Mouse (Mus musculus) intestine, embryonic 16.5 days (tissue): ENCODE results near the gene Cldn15. TPM values are rescaled to one million over a fixed set of nuclear protein-coding genes. Genes with fewer than 3 reads are reported as not detected.

Experiments
- ATAC-seq: fragments of 200-750 bp; cut with Nextera tagmentation; 2 replicates; pipeline ENCODE4 v1.8.0; 2017; ENCODE audit warnings: moderate TSS enrichment, moderate library complexity
- H3K27ac ChIP-seq: fragments of 300-500 bp; sonication (generic); 2 replicates; pipeline ENCODE4 v1.5.1; 2014; ENCODE audit warnings: mild to moderate bottlenecking, low read length
- H3K27me3 ChIP-seq: fragments of 300-500 bp; sonication (generic); replicated peaks from 2 replicates; pipeline ENCODE4 v1.6.1; 2014; ENCODE audit warnings: low read length, control low read depth, mixed read lengths; ENCODE audit not compliant: control insufficient read depth, insufficient read depth
- H3K36me3 ChIP-seq: fragments of 300-500 bp; sonication (generic); 2 replicates; pipeline ENCODE4 v1.6.1; 2014; ENCODE audit warnings: low read length, control low read depth; ENCODE audit not compliant: control insufficient read depth, insufficient read depth
- H3K4me1 ChIP-seq: fragments of 300-500 bp; sonication (generic); 2 replicates; pipeline ENCODE4 v1.6.1; 2014; ENCODE audit warnings: low read length, control low read depth, mixed read lengths; ENCODE audit not compliant: control insufficient read depth, insufficient read depth
- H3K4me2 ChIP-seq: fragments of 300-500 bp; sonication (generic); 2 replicates; pipeline ENCODE4 v1.6.1; 2014; ENCODE audit warnings: low read depth, low read length, control low read depth
- H3K4me3 ChIP-seq: fragments of 300-500 bp; sonication (generic); 2 replicates; pipeline ENCODE4 v1.5.1; 2014; ENCODE audit warnings: mild to moderate bottlenecking, low read length
- H3K9ac ChIP-seq: fragments of 300-500 bp; sonication (generic); 2 replicates; pipeline ENCODE4 v1.6.1; 2014; ENCODE audit warnings: low read depth, low read length
- H3K9me3 ChIP-seq: fragments of 300-500 bp; sonication (generic); 2 replicates; pipeline ENCODE4 v1.6.1; 2016; ENCODE audit warnings: low read length, control low read depth; ENCODE audit not compliant: control insufficient read depth
- WGBS: fragments of 180-500 bp; shearing (Covaris S2); extraction: QIAGEN DNeasy Blood & Tissue Kit; methylation state at CpG from one replicate; pipeline ENCODE4 v1.1.7; 2014; 5-methylcytosine and 5-hydroxymethylcytosine counted together
- polyA plus RNA-seq: library from polyadenylated mRNA; unstranded; fragments of >200 nt; fragmentation: Nextera tagmentation; extraction: Ambion mirVana; gene quantifications from 2 replicates; pipeline ENCODE4 v1.2.1, GENCODE M21; 2015

Gene Cldn15
- polyA plus RNA-seq, 1 experiment from 2014 or later, result 34.8 TPM

- H3K9ac ChIP-seq, result peak overlapping the region; percentile 33
- peaks cover 3% of the 10 kb centered on the region; the same call in 1 of the 2 replicates for H3K36me3 ChIP-seq
- H3K4me2 ChIP-seq, result peak overlapping the region; percentile 37
- no peaks in the 10 kb centered on the region for H3K9me3 ChIP-seq
- no peak overlapping the region for H3K4me3 ChIP-seq
- no peaks in the 10 kb centered on the region for H3K27me3 ChIP-seq
- peaks cover 53% of the 10 kb centered on the region for H3K4me1 ChIP-seq
- 63% methylated on average over 4 of the region's 4 CpGs for WGBS
- no peak for ATAC-seq
- peak overlapping the region; percentile 89 for H3K27ac ChIP-seq
Measured at GRCm38 (mm10) chr5:136966861-136967455, 542 bp downstream of the Cldn15 start.

GRCm38 (mm10) chr5:136967592-136967991 is 1.2 kb downstream of the Cldn15 start:
- Histone ChIP-seq H3K9me3 (no peaks in the 10 kb centered on the region), H3K27ac (peak overlapping the region; percentile 89), H3K36me3 (peaks cover 3% of the 10 kb centered on the region; the same call in 1 of the 2 replicates), H3K4me2 (peak overlapping the region; percentile 37), H3K9ac (peak overlapping the region; percentile 34; the same call in 1 of the 2 replicates), H3K4me1 (peaks cover 53% of the 10 kb centered on the region), H3K4me3 (peak overlapping the region; percentile 30), H3K27me3 (no peaks in the 10 kb centered on the region)
- 33% methylated on average over 10 of the region's 10 CpGs for WGBS
- peak; percentile 47 for ATAC-seq

- Histone ChIP-seq H3K4me1 (peaks cover 27% of the 10 kb centered on the region), H3K9ac (no peak overlapping the region), H3K27me3 (no peaks in the 10 kb centered on the region), H3K4me2 (no peak overlapping the region), H3K4me3 (no peak overlapping the region), H3K27ac (peak overlapping the region; percentile 54), H3K9me3 (no peaks in the 10 kb centered on the region), H3K36me3 (no peaks in the 10 kb centered on the region)
- WGBS, result 35% methylated on average over 1 of the region's 1 CpGs
- peak; percentile 78 for ATAC-seq
Measured at GRCm38 (mm10) chr5:136970703-136971102, 4.3 kb downstream of the Cldn15 start.

GRCm38 (mm10) chr5:136973670-136974069 is 7.3 kb downstream of the Cldn15 start:
- Histone ChIP-seq H3K4me2 (no peak overlapping the region), H3K9me3 (no peaks in the 10 kb centered on the region), H3K27me3 (no peaks in the 10 kb centered on the region), H3K27ac (no peak overlapping the region), H3K9ac (no peak overlapping the region), H3K4me1 (0 out of 2 replicates have a peak, but pooled peaks cover 3% of the 10 kb centered on the region), H3K4me3 (no peak overlapping the region), H3K36me3 (no peaks in the 10 kb centered on the region)
- ATAC-seq, result no peak
- 68% methylated on average over 8 of the region's 8 CpGs for WGBS

- H3K9me3 ChIP-seq, result no peaks in the 10 kb centered on the region
- H3K4me1 ChIP-seq, result no peaks in the 10 kb centered on the region
- no peaks in the 10 kb centered on the region for H3K27me3 ChIP-seq
- no peak overlapping the region for H3K9ac ChIP-seq
- H3K27ac ChIP-seq, result no peak overlapping the region
- H3K4me2 ChIP-seq, result no peak overlapping the region
- no peak overlapping the region for H3K4me3 ChIP-seq
- 76% methylated on average over 4 of the region's 4 CpGs for WGBS
- ATAC-seq, result no peak
- H3K36me3 ChIP-seq, result peaks cover 4% of the 10 kb centered on the region; the same call in 1 of the 2 replicates
Measured at GRCm38 (mm10) chr5:136977769-136978168, 11.4 kb downstream of the Cldn15 start.

GRCm38 (mm10) chr5:136979762-136980161 is 13.3 kb downstream of the Cldn15 start:
- WGBS, result 88% methylated on average over 2 of the region's 2 CpGs
- Histone ChIP-seq H3K36me3 (peaks cover 4% of the 10 kb centered on the region), H3K27ac (no peak overlapping the region), H3K4me2 (no peak overlapping the region), H3K9me3 (no peaks in the 10 kb centered on the region), H3K27me3 (no peaks in the 10 kb centered on the region), H3K4me1 (no peaks in the 10 kb centered on the region), H3K4me3 (no peak overlapping the region), H3K9ac (no peak overlapping the region)
- no peak for ATAC-seq

GRCm38 (mm10) chr5:136980974-136981373 is 14.6 kb downstream of the Cldn15 start:
- H3K36me3 ChIP-seq, result peaks cover 4% of the 10 kb centered on the region
- no peaks in the 10 kb centered on the region for H3K27me3 ChIP-seq
- H3K9ac ChIP-seq, result no peak overlapping the region
- H3K27ac ChIP-seq, result no peak overlapping the region
- no peak overlapping the region for H3K4me2 ChIP-seq
- WGBS, result 89% methylated on average over 8 of the region's 8 CpGs
- no peaks in the 10 kb centered on the region for H3K9me3 ChIP-seq
- ATAC-seq, result no peak
- H3K4me1 ChIP-seq, result peaks cover 2% of the 10 kb centered on the region
- H3K4me3 ChIP-seq, result no peak overlapping the region

GRCm38 (mm10) chr5:136982338-136982930 is 16.0 kb downstream of the Cldn15 start:
- no peaks in the 10 kb centered on the region for H3K27me3 ChIP-seq
- H3K9me3 ChIP-seq, result no peaks in the 10 kb centered on the region
- WGBS, result 49% methylated on average over 15 of the region's 16 CpGs
- no peak for ATAC-seq
- H3K4me1 ChIP-seq, result peaks cover 6% of the 10 kb centered on the region
- no peak overlapping the region for H3K9ac ChIP-seq
- no peak overlapping the region for H3K4me2 ChIP-seq
- no peak overlapping the region for H3K27ac ChIP-seq
- peaks cover 4% of the 10 kb centered on the region for H3K36me3 ChIP-seq
- H3K4me3 ChIP-seq, result no peak overlapping the region

GRCm38 (mm10) chr5:136984828-136985227 is 18.4 kb downstream of the Cldn15 start:
- WGBS, result 57% methylated on average over 14 of the region's 14 CpGs
- no peak for ATAC-seq
- H3K4me3 ChIP-seq, result no peak overlapping the region
- no peaks in the 10 kb centered on the region for H3K9me3 ChIP-seq
- H3K9ac ChIP-seq, result no peak overlapping the region
- H3K27ac ChIP-seq, result no peak overlapping the region
- no peak overlapping the region for H3K4me2 ChIP-seq
- peaks cover 14% of the 10 kb centered on the region for H3K4me1 ChIP-seq
- H3K36me3 ChIP-seq, result peaks cover 4% of the 10 kb centered on the region
- H3K27me3 ChIP-seq, result no peaks in the 10 kb centered on the region
